Mouse (Mus musculus) hindlimb bud, embryonic 11.5 days (tissue): Measurements from ENCODE around the gene Cadm1.

Source experiments
- DNase-seq: peaks from one replicate; pipeline ENCODE4 v3.0.0-alpha.2; 2012; ENCODE audit warnings: low read depth, low spot score; ENCODE audit errors: extremely low spot score

The Cadm1 gene

DNA sequence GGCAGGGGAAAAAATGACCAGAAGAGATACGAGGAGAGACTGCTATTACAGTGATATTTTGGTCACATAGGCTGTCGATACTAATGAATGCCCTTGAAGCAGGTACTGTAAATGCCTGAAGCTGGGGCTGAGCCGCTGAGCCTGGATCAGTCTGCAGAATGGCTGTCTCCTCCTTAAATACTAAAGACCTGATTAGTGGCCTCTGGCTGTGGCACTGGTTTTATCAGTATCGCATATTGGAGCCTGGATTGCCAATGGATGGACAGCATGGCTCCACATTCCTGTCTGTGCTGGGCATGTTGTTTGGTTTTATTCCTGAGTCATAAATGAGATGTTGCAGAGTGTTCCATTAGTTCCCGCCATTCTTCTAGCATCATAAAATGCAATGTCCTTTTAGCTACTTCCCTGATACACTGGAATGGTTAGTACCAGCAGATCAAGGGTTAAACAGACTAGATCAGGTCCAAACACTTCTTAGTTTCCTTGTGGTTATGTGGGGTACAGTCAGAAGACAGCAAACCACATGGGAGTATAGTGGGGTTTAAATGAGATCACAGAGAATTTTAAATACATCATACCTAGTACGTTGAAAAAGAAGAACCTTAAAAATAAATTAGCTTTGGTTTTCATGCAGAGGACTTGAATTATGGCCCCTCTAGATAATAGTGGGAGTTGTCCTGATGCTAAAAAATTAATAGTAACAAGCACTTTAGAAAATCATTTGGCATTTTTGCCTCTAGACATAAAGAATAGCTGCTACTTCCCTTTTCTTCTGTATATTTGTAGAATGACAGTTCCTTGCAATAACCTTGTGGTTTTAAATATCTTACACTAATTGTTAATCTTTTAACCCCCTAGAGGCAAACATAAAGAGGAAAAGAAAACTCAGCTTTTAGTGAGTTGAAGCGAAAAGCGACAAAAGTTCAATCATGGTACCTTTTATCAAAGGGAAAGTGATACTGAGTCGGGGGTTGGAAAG lies 247.3 kb downstream of the Cadm1 start:
- no peak for DNase-seq

DNA sequence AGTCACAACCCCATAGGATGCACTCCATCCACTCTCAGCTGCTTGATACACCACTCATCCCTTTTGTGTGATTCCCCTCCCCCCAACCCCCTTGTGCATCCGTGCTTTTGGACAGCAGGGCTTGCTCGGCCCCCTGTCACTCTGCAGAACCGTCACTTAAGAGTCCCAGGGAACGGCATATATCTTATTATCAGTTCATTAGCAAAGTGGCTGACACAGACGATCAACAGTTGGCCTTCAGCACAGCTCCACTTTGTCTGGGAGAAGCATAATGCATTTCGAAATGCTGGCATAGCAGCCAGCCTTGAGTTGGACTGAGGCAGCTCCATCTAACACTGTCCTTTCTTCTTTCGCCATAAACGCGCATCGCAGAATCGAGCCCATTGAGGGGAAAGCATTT lies 248.5 kb downstream of the Cadm1 start:
- DNase-seq: no peak

DNA sequence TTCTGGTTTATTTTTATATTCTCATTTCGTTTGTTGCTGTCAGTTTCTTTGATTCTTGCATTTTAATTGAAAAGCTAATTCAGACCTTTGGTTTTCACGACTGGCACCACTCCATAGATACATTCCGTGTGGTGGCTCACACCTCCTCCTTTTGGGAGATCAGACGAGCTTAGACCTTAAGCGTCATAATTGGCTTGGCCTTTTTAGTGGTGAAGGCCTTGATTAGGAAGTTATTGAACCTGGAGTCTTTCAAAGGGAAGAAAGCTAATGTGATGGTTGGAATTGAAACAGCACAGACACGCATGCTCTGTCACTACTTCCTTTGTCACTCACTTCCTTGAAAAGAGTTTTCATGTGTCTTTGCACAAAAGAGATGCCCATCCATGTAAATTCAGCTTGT lies 249.3 kb downstream of the Cadm1 start:
- no peak for DNase-seq

DNA sequence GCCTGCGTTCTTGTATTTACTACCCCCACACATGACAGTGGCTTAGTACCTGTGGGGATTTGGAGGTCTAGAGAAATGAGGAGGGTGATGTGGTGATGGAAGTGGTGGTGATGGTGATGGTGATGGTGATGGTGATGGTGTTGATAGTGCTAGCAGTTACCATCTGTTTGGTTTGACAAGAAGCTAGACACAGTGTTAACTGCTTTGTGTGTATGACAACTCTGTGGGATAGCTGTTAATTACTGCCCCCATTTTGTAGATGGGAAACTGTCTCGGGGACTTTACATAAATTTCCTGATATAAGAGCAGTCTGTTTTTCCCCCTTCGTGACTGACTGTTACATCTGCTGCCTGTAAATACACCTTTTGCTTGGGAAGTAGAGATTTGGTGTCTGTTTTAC lies 256.7 kb downstream of the Cadm1 start:
- DNase-seq: no peak

DNA sequence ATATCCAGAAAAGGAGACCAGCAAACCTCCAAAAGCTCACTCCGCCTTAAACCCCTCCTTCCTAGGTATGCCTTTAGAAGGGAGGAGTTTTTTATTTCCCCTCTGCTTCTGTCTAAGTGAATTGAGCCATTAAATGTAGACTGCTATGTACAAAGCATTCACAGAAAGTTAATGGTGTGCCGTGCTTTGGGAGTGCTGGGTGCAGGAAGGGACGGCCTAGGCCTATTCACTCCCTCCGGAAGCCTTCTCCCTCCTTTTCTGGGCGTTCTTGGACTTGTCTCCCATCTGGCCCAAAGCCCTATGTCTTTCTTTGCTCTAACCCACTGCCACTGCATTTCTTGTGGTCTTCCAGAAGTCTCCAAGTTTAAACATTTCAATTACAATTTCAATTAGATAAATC lies 268.5 kb downstream of the Cadm1 start:
- no peak for DNase-seq

DNA sequence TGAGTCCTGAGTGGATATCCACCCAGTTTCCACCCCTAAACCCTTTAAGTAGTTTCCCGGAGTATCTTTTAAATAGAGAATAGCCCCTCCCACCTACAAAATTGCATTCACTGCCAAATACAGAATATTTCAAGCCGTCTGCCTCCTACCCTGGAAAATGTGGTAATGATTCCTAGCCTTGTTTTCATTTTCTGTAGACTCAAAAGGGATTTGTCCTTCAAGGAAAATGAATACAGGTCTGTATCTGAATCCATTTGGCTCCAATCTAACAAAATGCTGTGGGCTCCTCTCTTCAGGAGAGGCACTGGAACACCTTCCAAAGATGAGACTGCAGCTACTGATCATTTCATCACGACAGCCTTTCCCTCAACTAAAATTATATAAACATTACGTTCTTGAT lies 271.3 kb downstream of the Cadm1 start:
- no peak for DNase-seq

DNA sequence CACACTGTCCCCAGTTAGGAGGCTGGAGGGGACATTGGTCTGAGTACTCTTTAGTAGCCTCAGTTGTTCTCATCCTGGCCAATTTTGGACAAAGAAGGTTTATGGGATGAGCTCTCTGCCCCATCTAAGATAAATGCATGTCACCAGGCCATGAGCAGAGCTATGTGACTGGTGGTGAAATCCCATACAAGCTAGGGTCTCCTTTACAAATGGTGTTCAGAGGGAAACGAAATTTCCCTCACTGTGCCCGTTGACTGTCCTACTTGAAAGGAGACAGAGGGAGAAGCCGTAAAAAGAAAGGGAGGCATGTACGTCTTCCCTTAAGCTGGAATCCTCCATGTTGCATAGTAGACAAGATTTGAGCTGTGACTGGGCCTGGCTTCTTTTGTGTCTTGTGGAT lies 272.6 kb downstream of the Cadm1 start:
- no peak for DNase-seq

DNA sequence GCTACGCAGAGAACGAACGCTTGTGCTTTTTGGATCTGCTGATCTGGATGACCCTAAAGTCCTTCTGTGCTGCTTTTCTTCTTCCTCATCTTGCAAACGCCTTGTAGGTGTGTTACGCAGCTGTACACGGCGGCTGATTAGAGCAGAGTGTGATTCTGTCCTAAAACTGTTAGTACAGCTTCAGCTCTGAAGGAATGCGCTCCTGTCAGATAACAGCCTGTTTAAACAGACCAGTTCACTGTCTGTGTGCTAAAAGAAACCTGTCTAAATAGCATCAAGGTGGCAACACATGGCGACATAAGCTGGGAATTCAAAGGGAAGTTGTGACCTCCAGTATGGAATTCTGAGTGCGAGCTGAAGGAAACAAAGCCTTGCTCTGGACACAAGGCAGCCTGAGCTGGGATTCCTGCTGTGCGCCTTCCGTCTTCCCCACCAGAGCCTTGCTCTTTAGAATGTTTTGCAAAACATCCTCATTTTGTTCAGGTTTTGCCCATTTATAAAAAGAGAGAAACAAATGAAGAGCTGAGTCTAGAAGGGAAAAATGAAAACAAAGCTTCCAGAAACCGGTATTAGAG lies 273.6 kb downstream of the Cadm1 start:
- DNase-seq: no peak

DNA sequence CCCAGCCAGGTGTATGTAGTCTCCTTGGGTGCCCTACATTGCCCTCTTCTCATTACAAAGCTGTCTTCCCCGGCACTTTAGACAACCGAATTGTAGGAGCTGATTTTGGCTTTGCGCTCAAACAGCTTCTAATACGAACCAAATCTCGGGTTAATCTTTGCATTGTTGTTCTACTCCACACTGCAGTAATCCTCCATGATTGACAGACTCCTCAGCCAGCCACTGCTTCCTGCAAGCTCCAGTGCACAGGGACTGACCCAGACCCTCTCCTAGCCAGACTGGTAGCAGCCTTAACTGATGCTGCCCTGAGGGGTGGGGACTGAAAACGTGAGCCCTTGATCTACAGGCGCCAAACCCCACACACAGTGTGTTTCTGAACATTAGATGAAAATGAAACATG lies 275.7 kb downstream of the Cadm1 start:
- no peak for DNase-seq

DNA sequence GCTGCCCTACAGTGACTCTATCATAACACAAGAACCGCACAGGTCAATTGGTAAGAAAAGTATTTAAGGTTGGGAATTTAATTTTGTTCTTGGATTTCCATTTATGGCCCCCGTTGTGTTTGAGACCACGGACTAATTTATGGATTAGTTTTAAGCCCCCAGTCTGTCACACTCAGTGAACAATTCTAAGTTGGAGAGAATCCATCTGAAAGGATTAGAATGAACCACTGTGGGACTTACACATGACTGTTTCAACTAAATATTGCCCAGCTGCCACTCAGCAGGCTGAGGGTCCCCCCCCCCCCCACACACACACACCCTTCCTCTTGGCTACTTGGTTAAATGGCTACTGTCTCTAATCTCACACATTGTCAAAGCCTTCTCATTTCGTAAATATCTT lies 295.7 kb downstream of the Cadm1 start:
- DNase-seq: no peak

DNA sequence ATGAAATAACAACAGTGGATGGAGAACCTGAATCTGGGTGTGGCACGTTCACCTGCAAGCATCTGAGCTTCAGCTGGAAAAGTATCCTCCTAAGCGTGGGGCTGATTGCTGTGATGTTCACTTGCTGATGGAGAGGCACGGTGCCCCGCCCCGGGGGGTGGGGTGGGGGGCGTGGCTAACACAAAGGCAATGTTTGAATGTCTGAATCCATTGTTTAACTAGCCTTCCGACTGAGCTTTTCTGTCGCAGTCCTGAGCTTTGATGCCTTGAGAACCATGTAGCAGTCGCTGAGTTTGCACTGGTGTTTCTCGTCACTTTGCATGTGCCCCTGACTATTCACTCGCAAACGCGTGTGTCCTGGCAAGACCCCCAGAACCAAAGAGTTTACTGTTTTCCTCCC lies 298.8 kb downstream of the Cadm1 start:
- no peak for DNase-seq

DNA sequence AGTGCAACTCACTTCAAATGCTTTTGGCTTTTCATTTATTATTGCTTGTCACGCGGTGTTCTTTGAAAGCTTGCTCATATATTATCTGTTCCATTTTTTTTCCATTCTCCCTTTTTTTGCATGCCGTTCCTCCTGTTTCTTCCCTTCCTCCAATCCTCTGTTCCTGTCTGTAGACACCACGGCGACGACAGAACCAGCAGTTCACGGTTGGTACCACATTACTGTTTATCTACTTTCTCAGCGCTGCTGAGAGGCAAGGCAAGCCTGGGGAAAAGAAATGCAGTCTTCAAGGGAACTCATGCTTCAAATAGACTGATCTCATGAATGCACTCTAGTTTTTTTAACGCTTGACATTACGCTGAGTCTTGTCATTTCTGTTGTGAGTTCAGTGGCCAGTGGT lies 299.2 kb downstream of the Cadm1 start:
- DNase-seq: no peak

DNA sequence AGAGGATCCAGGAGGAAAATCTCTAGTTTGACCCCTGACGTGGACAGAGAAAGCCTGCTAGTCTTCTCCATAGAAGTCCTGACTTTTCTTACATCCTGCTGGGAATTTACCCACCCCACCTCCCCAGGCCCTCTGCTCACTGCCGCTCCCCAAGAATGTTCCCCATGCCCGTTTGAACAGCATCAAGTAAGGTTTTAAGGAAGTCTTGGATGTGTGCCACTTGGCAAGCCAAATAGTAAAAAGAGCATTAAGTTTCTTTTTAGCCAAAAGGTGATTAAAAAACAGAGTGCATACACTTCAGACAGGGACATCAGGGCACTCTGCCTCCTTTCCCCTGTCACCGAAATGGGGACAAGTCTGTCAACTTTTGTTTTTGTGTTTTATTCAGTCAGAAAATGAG lies 299.9 kb downstream of the Cadm1 start:
- DNase-seq: no peak

DNA sequence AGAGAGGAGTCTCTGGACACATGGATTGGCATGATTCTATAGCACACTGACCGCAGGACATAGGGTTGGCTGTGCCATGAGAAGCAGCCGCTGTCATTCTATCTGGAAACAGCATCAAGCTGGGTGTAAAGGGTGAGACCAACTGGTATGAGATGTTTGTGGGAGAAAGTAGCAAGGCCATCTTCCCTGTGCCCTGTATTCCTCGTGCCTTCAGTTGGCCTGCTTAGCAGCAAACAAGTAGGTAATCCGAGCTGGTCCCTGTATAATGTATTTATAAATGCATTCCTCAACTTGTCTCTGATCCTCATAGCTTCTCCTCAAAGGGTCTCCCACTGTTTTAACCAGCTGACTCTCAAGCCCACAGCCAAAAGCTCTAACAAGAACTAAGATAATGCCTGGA lies 301.4 kb downstream of the Cadm1 start:
- no peak for DNase-seq

DNA sequence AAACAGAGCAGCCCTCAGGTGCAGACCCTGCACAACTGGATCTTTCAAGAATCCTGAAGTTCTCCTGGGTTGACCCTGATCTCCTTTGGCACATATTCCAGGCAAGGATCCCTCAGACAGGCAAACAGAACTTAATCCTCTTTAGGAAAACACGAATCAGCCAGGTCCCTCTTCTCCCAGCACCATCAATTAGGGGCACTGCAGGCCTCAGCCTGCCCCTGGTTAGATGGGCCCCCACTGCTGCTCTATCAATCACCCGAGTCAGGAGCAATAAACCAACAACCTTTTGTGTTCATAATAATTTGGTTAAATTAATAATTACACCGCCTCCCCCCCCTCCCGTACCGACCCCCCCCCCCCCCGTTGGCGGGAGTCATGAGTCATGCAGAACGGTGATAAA lies 308.2 kb downstream of the Cadm1 start:
- no peak for DNase-seq

DNA sequence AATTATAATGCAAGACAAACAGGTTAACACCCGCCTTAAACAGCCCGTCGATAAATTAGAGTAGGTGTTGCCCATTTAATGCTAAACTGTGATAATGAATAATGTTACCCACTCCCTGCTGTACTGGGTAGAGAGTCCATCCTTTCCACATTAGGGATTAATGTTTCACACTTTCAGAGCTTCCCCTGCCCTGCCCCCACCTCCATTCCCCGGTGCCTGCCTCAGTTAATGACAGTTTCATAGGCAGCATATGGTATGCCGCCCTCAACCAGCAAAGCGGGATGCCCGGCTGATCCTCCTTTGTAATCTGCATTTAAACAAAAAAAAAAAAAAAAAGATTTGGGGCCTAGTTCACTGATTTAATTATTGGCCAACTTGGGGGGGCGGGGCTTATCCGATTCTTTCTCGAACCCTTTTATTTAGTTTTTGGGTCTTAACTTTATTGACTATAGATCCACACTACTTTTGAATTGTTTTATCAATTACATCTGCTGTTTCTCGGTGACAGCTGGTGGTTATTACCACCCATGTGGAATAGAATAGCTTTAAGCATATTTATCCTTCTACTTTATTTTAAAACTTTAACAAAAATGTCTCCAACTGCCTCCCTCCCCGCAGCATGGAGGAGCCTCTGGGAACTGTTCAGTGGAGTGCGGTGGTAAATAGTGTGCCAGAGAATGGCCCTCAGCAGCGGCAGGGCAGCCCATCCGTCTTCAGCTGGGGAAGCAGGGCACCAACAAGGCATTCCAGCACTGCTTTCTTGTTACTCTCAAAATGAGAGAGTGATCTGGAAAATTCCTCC lies 309.1 kb downstream of the Cadm1 start:
- DNase-seq: peak; percentile 35

DNA sequence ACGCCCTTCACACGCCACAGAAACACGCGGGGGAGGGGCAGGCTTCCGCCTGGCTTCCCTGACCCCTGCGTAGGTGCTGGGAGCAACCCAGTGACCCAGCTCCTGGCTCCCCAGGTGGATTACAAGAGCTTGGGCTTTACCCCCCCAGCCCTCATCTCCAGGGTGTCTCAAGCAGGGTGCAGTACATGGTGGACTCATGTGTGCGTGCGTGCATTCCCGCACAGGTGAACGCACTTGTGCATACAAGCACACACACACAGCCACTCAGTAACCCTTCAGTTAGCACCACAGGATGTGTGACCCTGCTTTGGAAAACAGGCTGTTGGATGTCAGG lies 309.7 kb downstream of the Cadm1 start:
- no peak for DNase-seq

DNA sequence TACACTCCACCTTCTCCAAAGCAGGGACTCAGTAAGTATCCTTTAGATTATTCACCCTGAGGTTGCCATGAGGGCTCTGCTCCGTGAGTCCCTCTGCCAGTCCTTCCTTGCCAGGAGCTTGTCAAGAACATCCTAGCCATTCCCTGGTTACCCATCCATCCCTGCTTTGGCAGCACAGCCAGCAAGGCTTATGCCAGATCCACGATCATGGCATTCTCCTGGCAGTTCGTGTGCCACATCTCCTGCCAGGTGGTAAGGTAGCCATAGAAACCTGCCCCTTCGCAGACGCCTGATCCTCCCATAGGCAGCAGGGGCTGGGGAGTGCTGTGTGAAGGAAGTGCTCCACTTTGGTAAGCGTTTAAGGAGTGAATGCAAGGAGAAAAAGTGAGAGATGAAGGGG lies 313.4 kb downstream of the Cadm1 start:
- no peak for DNase-seq

DNA sequence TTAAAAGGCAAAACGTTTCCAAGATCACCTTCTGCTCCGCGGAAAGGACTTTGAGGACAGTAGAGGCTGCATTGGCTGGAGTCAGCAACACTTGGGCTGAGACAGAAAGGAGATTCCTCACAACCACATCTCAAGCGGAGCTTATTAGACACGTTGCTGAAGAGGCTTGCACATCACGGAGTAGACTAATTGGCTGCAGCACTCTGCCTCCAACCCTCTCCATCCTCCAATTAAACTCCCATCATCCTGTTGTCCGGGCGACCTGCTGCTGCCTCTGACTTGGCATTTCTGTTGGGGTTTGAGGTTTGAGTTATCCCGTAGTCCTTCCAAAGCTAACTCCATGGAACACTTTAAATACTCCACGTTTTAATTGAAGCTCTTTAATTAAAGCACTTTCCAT lies 316.3 kb downstream of the Cadm1 start:
- no peak for DNase-seq

DNA sequence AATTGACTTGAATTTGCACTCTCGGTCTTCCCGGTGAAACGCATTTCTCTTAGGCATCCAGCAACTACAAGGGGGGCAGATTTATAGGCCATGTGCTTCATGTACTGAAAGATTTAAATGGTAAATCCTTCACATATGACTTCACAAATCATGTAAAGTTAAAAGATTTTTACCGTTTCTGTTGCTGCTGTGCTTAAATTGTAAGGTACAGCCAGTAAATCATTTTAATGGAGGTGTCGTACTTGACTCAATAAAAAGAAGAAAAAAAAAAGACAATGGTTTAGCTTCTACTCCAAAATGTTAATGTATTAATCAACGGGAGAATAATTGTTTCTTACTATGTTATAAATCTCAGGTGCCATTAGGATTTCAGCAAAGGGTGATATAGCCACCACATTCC lies 317.0 kb downstream of the Cadm1 start:
- no peak for DNase-seq

DNA sequence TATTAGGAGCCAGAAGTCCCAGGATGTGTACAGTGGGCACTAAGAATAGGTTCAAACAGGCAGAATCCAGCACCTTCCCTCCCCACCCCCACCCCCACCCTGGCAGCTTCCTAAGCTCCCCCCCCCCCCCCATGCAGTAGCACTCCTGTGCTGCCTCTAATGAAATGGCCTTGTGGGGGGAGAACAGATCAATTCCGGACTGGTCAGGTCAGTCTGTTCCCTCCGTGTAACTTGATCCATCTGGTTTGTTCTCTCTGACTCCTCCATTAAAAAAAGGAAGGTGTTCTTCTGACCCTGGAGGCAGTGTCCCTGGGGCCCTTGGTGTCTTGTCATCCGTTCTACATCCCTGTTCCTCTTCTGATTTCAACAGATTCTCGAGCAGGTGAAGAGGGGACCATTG lies 317.8 kb downstream of the Cadm1 start:
- no peak for DNase-seq

DNA sequence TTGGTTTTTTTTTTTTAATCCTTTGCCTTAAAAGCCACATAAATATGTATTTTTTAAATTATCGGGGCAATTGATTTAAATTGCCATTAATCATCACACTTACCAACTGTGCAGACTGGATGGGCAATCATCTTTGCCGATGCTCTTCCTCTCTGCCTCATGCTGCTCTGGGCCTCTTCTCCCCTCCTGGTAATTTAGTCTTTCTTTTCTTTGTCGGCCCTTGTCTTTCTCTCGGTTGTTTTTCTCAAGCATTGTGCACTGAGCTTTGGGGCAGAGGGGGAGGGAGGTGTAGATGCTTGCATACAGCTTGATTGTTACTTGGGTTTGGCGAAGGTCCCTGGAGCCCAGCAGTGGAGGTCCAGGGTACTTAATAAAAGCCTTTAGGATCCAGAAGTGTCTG lies 318.8 kb downstream of the Cadm1 start:
- no peak for DNase-seq
